Mouse (Mus musculus) adrenal gland, postnatal 10 days (tissue): Measurements from ENCODE around the gene Chic1. TPM values are rescaled to one million over a fixed set of nuclear protein-coding genes. Genes with fewer than 3 reads are reported as not detected.

ENCODE experiments used
- DNase-seq: peaks from one replicate; pipeline ENCODE4 v3.0.0; 2021; ENCODE audit warnings: mixed read lengths
- long read RNA-seq, 2 experiments: library from polyadenylated mRNA; stranded (forward); transcript quantifications; one replicate each; pipeline ENCODE4 v2.0.0; 2021
- total RNA-seq, 2 experiments: library from RNA; stranded (reverse); gene quantifications; 2 replicates each; pipeline ENCODE4 v1.2.3; 2021

Gene Chic1
- 1 to 10 TPM; 4.1 to 4.2 TPM for total RNA-seq
- long read RNA-seq, experiment 1 = 0 reads
- long read RNA-seq, experiment 2 = 0 reads

GRCm38 (mm10) chrX:103356287-103356686, at the start of gene Chic1:
Gene Chic1, plus strand, starts transcription at chrX:103356476.
- DNase-seq = peak; percentile 79

- no peak for DNase-seq
These were observed 48.0 kb upstream of the Chic1 start for GRCm38 (mm10) chrX:103308262-103308661.

DNA sequence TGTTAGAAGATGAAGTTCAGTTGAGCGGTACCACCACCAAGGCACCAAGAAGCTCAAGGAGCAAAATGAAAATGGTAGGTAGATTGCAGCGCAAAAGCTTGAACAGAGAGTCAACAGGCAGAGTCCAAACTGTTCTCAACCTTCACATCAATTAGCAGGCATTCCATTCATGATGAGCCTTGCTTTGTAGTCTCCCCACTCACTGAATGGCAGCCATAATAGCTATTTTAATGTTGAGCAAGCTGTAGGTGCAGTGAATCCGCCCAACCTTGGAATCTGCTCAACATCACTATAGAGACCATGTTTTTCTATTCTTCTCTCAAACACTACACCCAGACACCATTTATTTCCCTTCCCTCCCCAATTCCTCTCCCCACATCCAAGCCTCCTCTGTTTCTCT, 44.6 kb upstream of the Chic1 start:
- DNase-seq = no peak

DNA sequence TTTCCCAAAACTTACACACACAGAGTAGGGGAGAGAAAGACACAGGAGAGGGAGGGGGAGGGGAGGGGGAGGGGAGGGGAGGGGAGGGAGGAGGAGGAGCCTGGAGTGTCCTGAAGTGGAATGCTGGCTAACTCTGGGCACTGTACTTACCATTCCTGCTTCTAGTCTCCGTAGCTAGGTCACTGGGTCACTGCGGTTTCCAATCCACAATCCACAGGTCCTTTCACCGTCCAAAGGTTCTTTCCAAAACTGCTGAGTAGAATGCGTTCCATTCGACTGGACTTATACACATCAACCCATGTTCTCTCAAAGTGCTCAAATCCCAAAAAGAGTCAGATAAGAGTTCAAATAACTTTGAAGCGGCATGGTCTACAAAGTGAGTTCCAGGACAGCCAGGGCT, 42.1 kb upstream of the Chic1 start:
- DNase-seq = no peak

GRCm38 (mm10) chrX:103321146-103321545, 35.1 kb upstream of the Chic1 start, which contains the start of gene Cdx4:
Gene Cdx4, plus strand, starts transcription at chrX:103321398.
- DNase-seq = no peak

- DNase-seq = no peak
These were observed 30.4 kb upstream of the Chic1 start for GRCm38 (mm10) chrX:103325900-103326299.

DNA sequence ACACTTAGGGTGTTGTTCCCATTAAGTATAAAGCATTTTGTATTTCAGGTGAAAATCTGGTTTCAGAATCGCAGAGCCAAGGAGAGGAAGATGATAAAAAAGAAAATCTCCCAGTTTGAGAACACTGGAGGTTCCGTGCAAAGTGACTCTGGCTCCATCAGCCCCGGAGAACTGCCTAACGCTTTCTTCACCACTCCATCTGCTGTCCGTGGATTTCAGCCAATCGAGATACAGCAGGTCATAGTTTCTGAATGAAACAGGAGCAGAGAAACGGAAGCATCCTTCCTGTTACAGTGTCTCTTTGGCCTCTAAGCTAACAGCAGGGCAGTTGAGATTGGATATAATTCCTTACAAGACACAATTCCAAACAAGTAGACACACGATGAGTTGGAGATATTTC, 26.9 kb upstream of the Chic1 start:
- DNase-seq = no peak

GRCm38 (mm10) chrX:103331125-103331858, 25.0 kb upstream of the Chic1 start:
- DNase-seq = no peak

DNA sequence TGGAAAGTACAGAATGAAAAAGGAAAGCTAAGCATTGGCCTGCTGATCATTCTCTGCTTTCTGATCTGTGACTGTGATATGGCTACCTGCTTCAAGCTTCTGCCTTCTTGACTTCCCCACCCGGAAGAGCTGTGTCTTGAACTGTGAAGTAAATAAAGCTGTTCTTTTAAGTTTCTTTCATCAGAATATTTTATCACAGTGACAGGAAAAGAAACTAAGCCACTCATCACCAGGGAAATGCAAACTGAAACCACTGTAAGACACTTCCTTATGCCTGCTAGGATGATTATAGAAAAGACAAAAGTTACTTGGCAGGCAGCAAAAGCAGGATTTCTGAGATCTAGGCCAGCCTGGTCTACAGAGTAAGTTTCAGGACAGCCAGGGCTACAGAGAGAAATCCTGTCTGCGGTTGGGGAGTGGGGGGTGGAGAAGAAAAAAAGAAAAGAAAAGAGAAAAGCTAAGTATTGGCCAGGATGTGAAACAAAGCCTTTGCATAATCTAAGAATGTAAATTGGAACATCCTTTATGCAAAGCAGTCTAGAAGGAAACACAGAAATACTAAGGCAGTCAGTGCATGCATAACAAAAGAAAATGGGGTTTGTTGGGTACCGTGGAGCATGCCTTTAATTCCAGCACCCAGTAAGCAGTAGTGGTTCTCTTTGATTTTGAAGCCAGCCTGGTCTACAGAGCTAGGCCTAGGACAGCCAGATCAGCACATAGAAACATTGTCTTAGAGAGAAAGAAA, 14.7 kb upstream of the Chic1 start:
- no peak for DNase-seq

- DNase-seq = no peak
These were observed 492 bp upstream of the Chic1 start for GRCm38 (mm10) chrX:103355784-103356183.

DNA sequence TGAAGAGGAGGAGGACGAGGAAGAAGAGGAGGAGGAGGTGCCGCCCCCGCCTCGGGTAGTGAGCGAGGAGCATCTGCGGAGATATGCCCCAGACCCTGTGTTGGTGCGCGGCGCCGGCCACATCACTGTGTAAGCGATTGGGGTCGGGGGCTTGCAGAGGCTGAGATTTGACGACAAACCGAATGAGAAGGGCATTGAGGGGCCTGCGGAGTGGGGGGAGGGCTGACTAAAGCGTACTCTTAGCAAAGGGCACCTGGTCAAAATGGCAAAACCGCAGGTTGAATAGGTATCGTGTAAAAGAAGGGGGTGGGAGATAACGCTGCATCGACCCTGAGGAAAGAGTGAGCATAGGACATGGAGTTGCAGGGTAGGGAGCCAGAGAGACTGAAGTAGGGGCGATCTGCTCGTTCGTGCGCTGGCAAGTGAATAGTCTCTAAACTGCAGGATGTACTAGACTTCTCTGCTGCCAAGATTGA, 523 bp downstream of the Chic1 start:
- peak; percentile 2 for DNase-seq

DNA sequence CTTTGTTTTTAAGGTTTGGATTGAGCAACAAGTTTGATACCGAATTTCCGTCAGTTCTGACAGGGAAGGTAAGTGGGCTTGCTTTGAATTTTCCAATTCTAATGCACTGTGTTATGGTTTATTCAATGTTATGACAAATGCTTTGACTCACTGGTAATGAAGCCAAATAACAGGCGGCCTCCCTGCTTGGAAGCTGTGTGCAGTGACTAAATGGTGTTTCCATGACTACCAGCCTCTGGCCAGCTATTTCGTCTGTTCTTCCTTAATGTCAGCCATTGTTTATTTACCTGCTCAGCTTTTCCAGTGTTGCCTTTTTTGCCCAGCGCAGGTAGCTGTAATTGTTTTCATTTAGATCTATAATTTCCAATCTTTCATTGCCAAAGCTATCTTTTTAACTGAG, 9.9 kb downstream of the Chic1 start:
- peak; percentile 19 for DNase-seq

GRCm38 (mm10) chrX:103368650-103369049, 12.4 kb downstream of the Chic1 start:
- no peak for DNase-seq

DNA sequence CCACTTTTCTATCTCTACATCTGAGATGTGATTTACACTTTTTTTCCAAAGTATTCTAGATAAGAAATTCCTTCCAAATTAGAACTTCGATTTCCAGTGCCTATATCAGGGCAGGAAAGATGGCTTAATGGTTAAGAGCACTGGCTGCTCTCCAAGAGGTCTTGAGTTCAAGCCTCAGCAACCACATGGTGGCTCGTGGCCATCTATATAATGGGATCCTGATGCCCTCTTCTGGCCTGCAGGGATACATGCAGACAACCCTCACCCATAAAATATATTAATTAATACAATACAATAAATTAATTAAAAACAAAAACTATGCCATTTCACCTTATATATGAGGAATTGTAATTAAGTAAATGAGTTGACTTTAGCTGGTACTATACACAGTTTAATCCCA, 14.9 kb downstream of the Chic1 start:
- DNase-seq = no peak

- DNase-seq = no peak
These were observed 15.4 kb downstream of the Chic1 start for GRCm38 (mm10) chrX:103371627-103372026.

DNA sequence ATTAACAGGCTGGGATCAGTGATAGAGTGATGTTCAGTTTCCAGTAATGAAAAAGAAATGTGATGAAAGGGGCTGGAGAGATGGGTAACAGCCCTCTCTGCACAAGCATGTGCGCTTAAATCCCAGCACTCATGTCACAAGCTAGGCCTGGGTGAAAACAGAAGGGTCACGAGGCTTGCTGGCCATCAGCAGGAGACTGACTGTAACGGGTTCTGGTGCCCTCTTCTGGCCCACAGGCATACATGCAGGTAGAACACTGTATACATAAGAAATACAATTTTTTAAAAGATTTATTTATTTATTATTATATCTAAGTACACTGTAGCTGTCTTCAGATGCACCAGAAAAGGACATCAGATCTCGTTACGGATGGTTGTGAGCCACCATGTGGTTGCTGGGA, 18.0 kb downstream of the Chic1 start:
- no peak for DNase-seq

- DNase-seq = no peak
These were observed 28.3 kb downstream of the Chic1 start for GRCm38 (mm10) chrX:103384528-103384927.

- DNase-seq = no peak
These were observed 31.9 kb downstream of the Chic1 start for GRCm38 (mm10) chrX:103388131-103388530.

DNA sequence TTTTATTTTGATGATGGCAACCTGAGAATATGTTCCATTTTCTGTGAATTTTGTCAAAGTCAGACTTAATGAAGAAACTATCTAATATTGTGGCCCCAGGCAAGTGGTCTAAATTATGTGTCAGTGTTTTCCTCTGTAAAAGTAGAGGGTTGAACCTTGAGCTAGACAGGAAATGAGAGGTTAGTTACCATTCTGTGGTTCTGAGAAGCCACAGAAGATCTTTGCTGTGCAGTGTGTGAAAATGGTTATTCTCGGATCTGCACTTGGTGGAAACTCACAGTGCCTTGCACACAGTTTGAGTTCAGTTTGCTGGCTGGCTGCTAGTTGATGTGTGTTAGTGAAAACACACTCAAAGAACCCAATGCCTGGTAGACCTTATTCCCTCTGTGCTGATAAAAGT, 37.6 kb downstream of the Chic1 start:
- DNase-seq = no peak

GRCm38 (mm10) chrX:103405021-103405420, 48.7 kb downstream of the Chic1 start:
- no peak for DNase-seq

DNA sequence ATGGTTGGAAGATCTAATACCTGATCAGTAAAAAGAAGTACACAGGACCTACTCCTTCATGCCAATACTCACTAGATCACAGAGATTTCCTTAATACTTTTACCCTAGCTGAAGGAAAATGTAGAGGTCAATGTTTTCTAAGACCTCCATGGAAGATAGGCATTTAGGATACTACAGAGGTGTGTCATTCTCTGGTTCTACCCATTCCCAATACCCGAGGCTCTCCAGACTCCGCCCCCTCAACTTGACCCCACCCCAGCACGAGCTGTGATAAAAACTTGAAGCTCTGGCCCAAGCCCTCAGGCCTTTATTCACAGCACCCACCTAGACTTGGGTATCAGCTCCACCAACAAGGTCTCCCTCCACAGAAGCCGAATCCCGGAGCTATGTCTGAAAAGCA, 57.9 kb downstream of the Chic1 start, which contains the start of gene Tsx:
Tsx (plus strand) TSS at position 301 of the 400 bp plus-strand sequence.
- DNase-seq = no peak

DNA sequence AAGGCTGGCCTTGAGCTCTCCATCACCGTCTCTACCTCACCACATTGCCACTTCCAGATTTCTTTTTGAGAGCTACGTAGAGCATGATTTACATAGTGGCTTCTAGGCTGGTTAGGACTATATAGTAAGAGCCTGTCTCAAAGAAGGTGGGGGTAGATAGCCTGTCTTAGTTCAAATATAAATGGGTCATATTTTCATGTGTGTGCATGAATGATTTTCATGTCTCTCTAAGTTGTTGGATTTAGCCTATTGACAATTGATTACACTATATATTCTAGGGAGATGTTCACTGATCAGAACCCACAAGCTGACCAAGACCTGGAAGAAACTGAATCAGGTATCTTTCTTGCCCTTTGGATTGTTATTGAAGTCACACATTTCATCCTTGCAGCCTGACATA, 65.4 kb downstream of the Chic1 start, which contains the start of gene Gm26992:
Gm26992 (plus strand) TSS at position 301 of the 400 bp plus-strand sequence.
- no peak for DNase-seq

DNA sequence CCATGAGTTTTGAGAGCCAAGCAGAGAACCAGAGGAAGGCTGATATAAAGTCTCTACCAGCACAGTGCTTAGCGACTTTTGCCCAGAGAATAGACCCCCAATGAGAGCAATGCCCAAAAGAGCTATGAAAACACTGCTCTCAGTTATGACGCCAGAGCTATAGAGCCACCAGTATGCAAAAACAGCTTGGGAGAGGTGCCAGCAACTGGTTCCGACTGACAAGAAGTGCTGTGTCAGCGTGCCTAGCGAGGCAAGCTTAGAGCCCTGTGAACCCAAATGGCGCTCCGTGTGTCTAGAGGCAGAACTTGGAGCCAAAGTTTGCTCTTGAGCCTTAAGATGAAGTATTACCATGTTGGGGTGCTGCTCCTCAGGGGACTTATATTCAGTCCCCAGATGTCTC, 71.4 kb downstream of the Chic1 start:
- no peak for DNase-seq
